Mouse (Mus musculus) bone marrow, adult 2 months (tissue): ENCODE results near the gene Prkaca. TPM values are rescaled to one million over a fixed set of nuclear protein-coding genes. Genes with fewer than 3 reads are reported as not detected.
A peak's percentile ranks its signal among the peaks of the same experiment; 100 is the strongest.

Source experiments
- H3K27ac ChIP-seq: fragments of 200-500 bp; 2 replicates; pipeline ENCODE4 v1.5.1; 2012; ENCODE audit warnings: low read depth, mild to moderate bottlenecking, control low read depth, inconsistent platforms, low read length; ENCODE audit not compliant: control insufficient read depth, poor library complexity, insufficient read depth
- H3K4me1 ChIP-seq: fragments of 200-500 bp; 2 replicates; pipeline ENCODE4 v1.6.1; 2011; ENCODE audit warnings: low read length; ENCODE audit not compliant: control insufficient read depth, insufficient read depth
- H3K4me3 ChIP-seq: fragments of 200-500 bp; replicated peaks from 2 replicates; pipeline ENCODE3; 2011; ENCODE audit warnings: mild to moderate bottlenecking, low read depth, low read length, control low read depth; ENCODE audit not compliant: control insufficient read depth
- CTCF ChIP-seq: fragments of 200-500 bp; IDR thresholded peaks from 2 replicates; pipeline ENCODE4 v1.5.1; 2011; ENCODE audit warnings: low read length, control low read depth; ENCODE audit not compliant: control insufficient read depth, insufficient read depth
- POLR2A ChIP-seq: fragments of 200-500 bp; IDR thresholded peaks from 2 replicates; pipeline ENCODE4 v1.6.1; 2011; ENCODE audit warnings: low read depth, mild to moderate bottlenecking, control low read depth, low read length, borderline replicate concordance; ENCODE audit not compliant: control insufficient read depth
- WGBS: fragments of 180-500 bp; shearing (Covaris S2); methylation state at CpG from one replicate; pipeline ENCODE4 v1.1.7; 2018; 5-methylcytosine and 5-hydroxymethylcytosine counted together
- polyA plus RNA-seq: library from polyadenylated mRNA; stranded (reverse); fragments of >200 nt; gene quantifications from 2 replicates; pipeline ENCODE4 v1.2.4, GENCODE M21; 2011; ENCODE audit warnings: low replicate concordance; ENCODE audit not compliant: missing spikeins, insufficient read depth, insufficient read length

Prkaca gene
- polyA plus RNA-seq, 1 experiment: 18.2 TPM

- Histone ChIP-seq H3K4me3 (no peak overlapping the region), H3K27ac (no peak overlapping the region), H3K4me1 (no peaks in the 10 kb centered on the region)
- no peak for TF ChIP-seq POLR2A
- no peak for TF ChIP-seq CTCF
- 71% methylated on average over 6 of the region's 6 CpGs for WGBS
Observed at GRCm38 (mm10) chr8:83941066-83941677, 31.6 kb upstream of the Prkaca start.

- no peak for TF ChIP-seq POLR2A
- TF ChIP-seq CTCF: no peak
- H3K4me3 ChIP-seq: no peak overlapping the region
- no peaks in the 10 kb centered on the region for H3K4me1 ChIP-seq
- WGBS: 84% methylated on average over 1 of the region's 1 CpGs
- H3K27ac ChIP-seq: no peak overlapping the region
Observed at GRCm38 (mm10) chr8:83942446-83942845, 30.3 kb upstream of the Prkaca start.

DNA sequence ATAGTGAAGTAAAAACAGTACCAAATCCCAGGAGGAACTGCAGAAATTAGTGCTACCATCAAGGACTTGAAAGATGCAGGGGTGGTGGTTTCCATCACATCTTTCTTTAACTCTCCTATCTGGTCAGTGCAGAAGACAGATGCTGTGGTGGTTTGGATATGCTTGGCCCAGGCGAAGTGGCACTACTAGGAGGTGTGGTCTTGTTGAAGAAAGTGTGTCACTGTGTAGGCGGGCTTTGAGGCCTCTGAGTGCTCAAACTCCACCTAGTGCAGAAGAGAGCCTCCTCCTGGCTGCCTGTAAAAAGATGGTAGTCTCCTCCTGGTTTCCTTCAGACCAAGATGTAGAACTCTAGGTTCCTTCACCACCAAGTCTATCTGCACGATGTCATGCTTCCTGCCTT lies 27.3 kb upstream of the Prkaca start:
- TF ChIP-seq POLR2A (no peak), CTCF (no peak)
- WGBS: 45% methylated on average over 3 of the region's 3 CpGs
- Histone ChIP-seq H3K4me1 (no peaks in the 10 kb centered on the region), H3K4me3 (no peak overlapping the region), H3K27ac (no peak overlapping the region)

- Histone ChIP-seq H3K27ac (no peak overlapping the region), H3K4me1 (peaks cover 3% of the 10 kb centered on the region; the same call in 1 of the 2 replicates), H3K4me3 (peak overlapping the region; percentile 92)
- TF ChIP-seq CTCF: no peak
- TF ChIP-seq POLR2A: no peak
- 3% methylated on average over 14 of the region's 14 CpGs for WGBS
Observed at GRCm38 (mm10) chr8:83954749-83955105, 18.1 kb upstream of the Prkaca start.

DNA sequence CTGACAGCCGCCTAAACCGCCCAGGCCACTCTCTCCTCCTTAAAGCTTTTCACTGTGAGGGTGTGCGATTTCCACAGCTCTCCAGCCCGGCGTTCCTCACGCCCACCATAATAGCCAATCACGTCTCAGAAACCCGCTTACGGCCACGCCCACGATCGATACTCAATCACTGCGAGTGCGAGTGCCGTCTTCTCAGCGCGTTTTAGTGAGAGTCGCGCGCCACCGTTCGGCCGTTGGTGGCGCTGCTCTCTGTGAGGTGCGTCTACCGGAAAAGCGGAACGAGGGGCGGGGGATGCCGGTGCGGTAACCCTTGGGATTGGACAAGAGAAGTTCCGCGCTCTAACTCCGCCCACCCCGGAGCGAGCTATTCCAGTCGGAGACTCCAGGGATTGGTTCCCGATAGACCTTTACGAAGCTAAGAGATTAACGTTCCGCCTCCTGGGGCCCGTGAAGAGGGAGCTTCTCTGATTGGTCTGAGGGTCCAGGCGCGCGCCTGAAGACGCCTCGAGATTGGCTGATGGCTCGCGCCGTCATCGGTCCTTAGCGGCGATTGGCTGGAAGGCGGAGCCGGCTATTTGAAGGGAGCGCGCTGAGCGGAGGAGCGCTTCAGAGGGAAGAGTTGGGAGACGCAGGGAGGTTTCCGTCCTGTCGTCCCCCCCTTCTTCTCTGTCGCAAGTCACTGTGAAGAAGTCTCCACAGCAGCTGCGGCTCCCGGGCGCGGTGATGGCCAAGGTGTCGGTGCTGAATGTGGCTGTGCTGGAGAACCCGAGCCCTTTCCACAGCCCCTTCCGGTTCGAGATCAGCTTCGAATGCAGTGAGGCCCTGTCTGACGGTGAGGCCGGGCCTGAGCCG lies 17.5 kb upstream of the Prkaca start, which contains the start of the genes Gm10644 and Asf1b:
Gm10644 (minus strand) TSS at position 100 of the 852 bp plus-strand sequence.
Asf1b (plus strand) TSS at position 402 of the 852 bp plus-strand sequence.
- Histone ChIP-seq H3K4me3 (peak within 1 kb of the TSS; percentile 92), H3K27ac (peak within 1 kb of the TSS; percentile 36), H3K4me1 (peaks cover 3% of the 10 kb centered on the region; the same call in 1 of the 2 replicates)
- WGBS: under 1% methylated on average over 75 of the region's 75 CpGs
- TF ChIP-seq POLR2A: peak; percentile 76; the same call in 1 of the 2 replicates
- TF ChIP-seq CTCF: peak; percentile 90

DNA sequence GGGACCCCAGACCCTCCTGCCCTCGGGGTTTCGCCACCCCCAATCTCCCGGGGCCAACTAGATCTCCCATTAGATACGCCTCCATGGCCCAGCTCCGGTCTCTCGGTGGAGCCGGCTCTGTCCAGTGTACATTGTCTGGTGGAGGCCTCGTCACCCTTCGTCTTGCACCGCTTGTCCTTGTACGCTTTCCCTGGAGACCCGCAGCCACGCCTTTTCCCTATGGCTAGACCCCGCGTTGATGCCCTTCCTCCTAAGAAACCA lies 16.9 kb upstream of the Prkaca start:
- Histone ChIP-seq H3K4me1 (peaks cover 3% of the 10 kb centered on the region; the same call in 1 of the 2 replicates), H3K4me3 (peak overlapping the region; percentile 92), H3K27ac (peak overlapping the region; percentile 36)
- WGBS: 9% methylated on average over 15 of the region's 15 CpGs
- TF ChIP-seq POLR2A: no peak
- TF ChIP-seq CTCF: no peak

DNA sequence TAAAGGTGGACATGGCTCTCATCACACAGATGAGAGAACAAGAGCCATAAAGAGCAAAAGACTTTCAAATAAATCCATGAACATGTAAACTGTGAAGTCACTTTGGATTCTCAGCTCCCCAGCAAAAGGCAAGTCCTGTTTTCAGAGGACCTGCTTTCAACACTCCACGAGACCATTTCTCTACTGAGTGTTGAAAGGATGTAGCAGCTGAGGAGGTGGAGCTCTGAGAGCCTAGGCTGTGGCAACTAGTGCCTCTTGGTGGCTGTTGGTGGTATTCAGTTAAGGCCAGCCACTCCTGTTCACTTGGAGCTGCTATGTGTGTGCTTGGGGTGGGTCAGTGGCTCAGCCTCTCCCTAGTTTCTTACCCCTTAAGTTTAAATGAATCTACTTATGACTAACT lies 16.0 kb upstream of the Prkaca start:
- 0% methylated on average over 1 of the region's 1 CpGs for WGBS
- H3K4me3 ChIP-seq: peak overlapping the region; percentile 92
- H3K27ac ChIP-seq: no peak overlapping the region
- peaks cover 3% of the 10 kb centered on the region; the same call in 1 of the 2 replicates for H3K4me1 ChIP-seq
- TF ChIP-seq CTCF (peak; percentile 42; the same call in 1 of the 2 replicates), POLR2A (no peak)

DNA sequence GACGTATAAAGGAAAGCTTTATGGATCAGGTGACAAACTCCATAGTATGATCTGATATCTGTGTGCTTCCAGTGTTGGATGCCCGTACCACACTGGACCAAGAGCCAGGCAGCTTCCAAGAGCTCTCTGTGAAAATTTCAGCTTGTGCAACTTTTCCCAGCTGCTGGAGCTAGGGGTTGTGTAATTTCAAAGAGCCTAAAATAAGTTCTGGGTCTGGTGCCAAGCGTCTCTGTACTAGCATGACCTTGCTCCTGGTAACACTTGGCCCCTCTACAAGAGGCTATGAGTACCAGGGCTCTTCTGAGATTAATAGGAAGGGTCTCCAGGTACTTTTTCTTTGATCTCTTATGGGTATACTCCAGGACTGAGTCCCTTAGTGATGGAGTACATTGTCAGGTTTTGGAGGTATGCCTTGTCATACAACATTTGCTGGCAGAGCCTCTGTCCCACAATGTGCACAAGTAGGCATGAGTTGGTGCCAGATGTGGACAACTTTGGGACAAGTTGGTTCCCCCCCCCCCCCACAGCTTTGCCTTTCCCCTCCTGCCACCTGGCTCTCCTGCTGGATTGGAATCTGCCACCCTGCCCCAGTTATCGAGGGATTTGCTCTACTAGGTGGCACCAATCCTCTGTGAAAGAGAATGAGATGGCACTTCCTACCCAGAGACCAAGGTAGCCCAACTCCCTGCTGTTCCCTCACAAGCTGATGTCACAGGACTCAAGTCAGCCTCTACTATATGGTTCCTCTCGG lies 8.6 kb upstream of the Prkaca start:
- H3K27ac ChIP-seq: no peak overlapping the region
- no peak overlapping the region for H3K4me3 ChIP-seq
- no peaks in the 10 kb centered on the region for H3K4me1 ChIP-seq
- WGBS: 79% methylated on average over 5 of the region's 5 CpGs
- TF ChIP-seq POLR2A: no peak
- no peak for TF ChIP-seq CTCF
